ENCODE assay signal across 8 mouse cellular contexts in the genomic region with DNA sequence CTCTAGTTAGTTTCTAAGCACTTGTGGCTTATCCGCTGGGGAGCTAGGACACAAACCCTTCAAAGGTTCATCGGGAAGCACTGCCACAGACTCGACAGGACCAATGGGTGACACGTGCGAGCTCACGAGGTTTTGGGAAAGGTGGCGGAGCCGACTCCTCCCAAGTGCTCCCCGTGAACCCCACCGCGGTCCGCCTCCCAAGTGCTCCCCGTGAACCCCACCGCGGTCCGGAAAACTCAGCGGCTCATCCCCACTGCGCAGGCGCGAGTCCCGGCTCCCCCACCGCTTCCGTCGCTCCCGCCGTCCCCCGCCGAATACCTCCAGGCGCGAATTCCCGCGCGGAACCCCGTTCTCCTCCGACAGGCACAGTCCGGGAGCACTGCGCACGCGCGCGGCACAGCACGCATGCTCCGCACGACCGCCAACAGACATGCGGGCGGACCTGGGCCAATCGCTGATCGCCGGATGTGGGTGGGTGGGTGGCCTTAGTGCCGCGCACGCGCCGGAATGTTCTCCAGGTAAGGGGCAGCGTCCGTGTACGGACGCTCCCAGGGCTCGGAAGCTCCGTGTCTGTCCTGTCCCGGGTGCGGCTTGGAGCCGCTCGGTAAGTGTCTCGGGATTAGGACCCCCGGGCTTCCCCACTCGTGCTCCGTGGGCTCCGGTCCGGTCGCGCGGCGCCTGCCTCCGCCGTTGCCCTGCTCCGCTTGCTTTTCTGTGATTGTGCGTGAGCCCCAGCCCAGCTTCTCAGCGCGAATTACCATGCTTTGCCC. TPM values are rescaled to one million over a fixed set of nuclear protein-coding genes. Genes with fewer than 3 reads are reported as not detected.
A peak's percentile ranks its signal among the peaks of the same experiment; 100 is the strongest.
DNase-seq lines count a peak whose midpoint lies in the region; ATAC-seq and TF ChIP-seq lines count a peak whose summit lies in the region.

A gene (minus strand): TSS at position 403 of the 770 bp plus-strand sequence.
A gene (plus strand): TSS at position 488 of the 770 bp plus-strand sequence.

- peaks cover 22% of the 10 kb centered on the region for H3K4me1 ChIP-seq in forebrain, embryonic 10.5 days
- H3K4me1 ChIP-seq in heart, embryonic 15.5 days (replicated peaks): peaks cover 9% of the 10 kb centered on the region
- H3K4me1 ChIP-seq in liver, embryonic 14.5 days (replicated peaks; ENCODE audit: control insufficient read depth in 2 of 2, insufficient read depth in 2 of 2, low read length in 1 of 2): peaks cover 6 to 7% of the 10 kb centered on the region in 2 experiments; a peak in 3 of 4 replicates
- H3K4me1 ChIP-seq in neural tube, embryonic 11.5 days (ENCODE audit: control insufficient read depth, insufficient read depth, low read length): 0 out of 2 replicates have a peak, but pooled peaks cover 2% of the 10 kb centered on the region
- H3K4me1 ChIP-seq in stomach, postnatal 0 days (replicated peaks; ENCODE audit: control insufficient read depth, insufficient read depth): 0 out of 2 replicates have a peak, but pooled peaks cover 3% of the 10 kb centered on the region

- no peak for TF ChIP-seq CTCF in liver, embryonic 14.5 days (IDR thresholded peaks at IDR 0.05; ENCODE audit: low read depth)
- no peak for TF ChIP-seq CTCF in stomach, postnatal 0 days (IDR thresholded peaks at IDR 0.05; ENCODE audit: low read depth)

- H3K9ac ChIP-seq in heart, embryonic 15.5 days: peak within 1 kb of the TSS; percentile 89
- peak within 1 kb of the TSS; percentile 79 for H3K9ac ChIP-seq in liver, embryonic 14.5 days (replicated peaks)
- peak within 1 kb of the TSS; percentile 68 for H3K9ac ChIP-seq in neural tube, embryonic 11.5 days (ENCODE audit: low read length)
- H3K9ac ChIP-seq in stomach, postnatal 0 days (ENCODE audit: low read length): peak within 1 kb of the TSS; percentile 84

- TF ChIP-seq EP300 in liver, embryonic 14.5 days (IDR thresholded peaks at IDR 0.05; ENCODE audit: low read depth): peak; percentile 21; the same call in 1 of the 2 replicates
- no peak for TF ChIP-seq EP300 in stomach, postnatal 0 days (optimal IDR thresholded peaks at IDR 0.05)

- WGBS in forebrain, embryonic 10.5 days: under 1% methylated on average over 81 of the region's 81 CpGs
- WGBS in heart, embryonic 15.5 days: under 1% methylated on average over 81 of the region's 81 CpGs
- WGBS in liver, embryonic 14.5 days (ENCODE audit: insufficient replicate concordance): under 1% methylated on average over 78 of the region's 81 CpGs
- WGBS in neural tube, embryonic 11.5 days: under 1% methylated on average over 77 of the region's 81 CpGs
- under 1% methylated on average over 80 of the region's 81 CpGs for WGBS in stomach, postnatal 0 days

- peak; percentile 89 to 93 for DNase-seq in CD8-positive naive resting alpha-beta T cell, adult 2 months (ENCODE audit: low read depth in 2 of 2, low spot score in 2 of 2)
- DNase-seq in c-Kit-positive CD71-negative TER-119-negative erythroid progenitor cells, embryonic 14.5 days (ENCODE audit: low read depth): peak; percentile 88
- DNase-seq in forebrain, embryonic 10.5 days (ENCODE audit: extremely low spot score, low spot score): peak; percentile 98
- DNase-seq in kidney, postnatal 25 days: peak; percentile 99 to 100
- DNase-seq in liver, embryonic 14.5 days (ENCODE audit: low read depth in 3 of 3, low spot score in 3 of 3): peak; percentile 80 to 81 (median 81)
- DNase-seq in neural tube, embryonic 11.5 days (ENCODE audit: low spot score): peak; percentile 99
- peak; percentile 98 for DNase-seq in stomach, postnatal 0 days (ENCODE audit: low spot score)

- H3K27ac ChIP-seq in forebrain, embryonic 10.5 days: peak within 1 kb of the TSS; percentile 91
- H3K27ac ChIP-seq in heart, embryonic 15.5 days: peak within 1 kb of the TSS; percentile 87
- H3K27ac ChIP-seq in liver, embryonic 14.5 days: peak within 1 kb of the TSS; percentile 46
- H3K27ac ChIP-seq in neural tube, embryonic 11.5 days (ENCODE audit: low read depth, low read length): 0 out of 2 replicates have a peak within 1 kb of the TSS, but pooled peaks have one; percentile 21
- H3K27ac ChIP-seq in stomach, postnatal 0 days (replicated peaks): peak within 1 kb of the TSS; percentile 83

- peak; percentile 99 for ATAC-seq in heart, embryonic 15.5 days (replicated peaks; ENCODE audit: insufficient number of reproducible peaks, insufficient read depth, low FRiP score, low read depth)
- peak; percentile 100 for ATAC-seq in liver, embryonic 14.5 days (ENCODE audit: insufficient read depth)
- ATAC-seq in neural tube, embryonic 11.5 days (ENCODE audit: insufficient read depth, low FRiP score, low TSS enrichment): peak; percentile 99
- peak; percentile 99 for ATAC-seq in stomach, postnatal 0 days (ENCODE audit: low FRiP score, low TSS enrichment)

- H3K36me3 ChIP-seq in forebrain, embryonic 10.5 days (replicated peaks): peaks cover 65% of the 10 kb centered on the region
- H3K36me3 ChIP-seq in heart, embryonic 15.5 days: peaks cover 36% of the 10 kb centered on the region
- peaks cover 21% of the 10 kb centered on the region for H3K36me3 ChIP-seq in liver, embryonic 14.5 days (replicated peaks; ENCODE audit: control insufficient read depth, insufficient read depth, low read depth)
- H3K36me3 ChIP-seq in neural tube, embryonic 11.5 days (ENCODE audit: control insufficient read depth, insufficient read depth, low read length): peaks cover 8% of the 10 kb centered on the region; the same call in 1 of the 2 replicates
- peaks cover 16% of the 10 kb centered on the region; the same call in 1 of the 2 replicates for H3K36me3 ChIP-seq in stomach, postnatal 0 days (ENCODE audit: control insufficient read depth, insufficient read depth, low read length)

- H3K4me3 ChIP-seq in forebrain, embryonic 10.5 days: peak within 1 kb of the TSS; percentile 71
- H3K4me3 ChIP-seq in heart, embryonic 15.5 days: peak within 1 kb of the TSS; percentile 98
- peak within 1 kb of the TSS; percentile 79 to 86 for H3K4me3 ChIP-seq in liver, embryonic 14.5 days (ENCODE audit: insufficient read depth in 1 of 2, low read depth in 2 of 2, low read length in 2 of 2)
- H3K4me3 ChIP-seq in neural tube, embryonic 11.5 days (ENCODE audit: low read depth, low read length): peak within 1 kb of the TSS; percentile 72
- H3K4me3 ChIP-seq in stomach, postnatal 0 days (ENCODE audit: low read depth, low read length): peak within 1 kb of the TSS; percentile 89

- H3K4me2 ChIP-seq in heart, embryonic 15.5 days: peak within 1 kb of the TSS; percentile 89
- peak within 1 kb of the TSS; percentile 87 for H3K4me2 ChIP-seq in liver, embryonic 14.5 days (ENCODE audit: low read depth)
- H3K4me2 ChIP-seq in neural tube, embryonic 11.5 days (ENCODE audit: low read depth): peak within 1 kb of the TSS; percentile 52
- H3K4me2 ChIP-seq in stomach, postnatal 0 days (replicated peaks; ENCODE audit: low read depth): peak within 1 kb of the TSS; percentile 76

- H3K9me3 ChIP-seq in forebrain, embryonic 10.5 days: no peaks in the 10 kb centered on the region
- H3K9me3 ChIP-seq in heart, embryonic 15.5 days (replicated peaks): no peaks in the 10 kb centered on the region
- no peaks in the 10 kb centered on the region for H3K9me3 ChIP-seq in liver, embryonic 14.5 days (ENCODE audit: control insufficient read depth, low read length)
- H3K9me3 ChIP-seq in neural tube, embryonic 11.5 days (ENCODE audit: control insufficient read depth, low read length): no peaks in the 10 kb centered on the region
- H3K9me3 ChIP-seq in stomach, postnatal 0 days (ENCODE audit: control insufficient read depth, low read length): no peaks in the 10 kb centered on the region

- H3K27me3 ChIP-seq in forebrain, embryonic 10.5 days (ENCODE audit: poor library complexity, severe bottlenecking): no peaks in the 10 kb centered on the region
- no peaks in the 10 kb centered on the region for H3K27me3 ChIP-seq in heart, embryonic 15.5 days
- H3K27me3 ChIP-seq in liver, embryonic 14.5 days (ENCODE audit: control insufficient read depth, insufficient read depth, low read length): no peaks in the 10 kb centered on the region
- no peaks in the 10 kb centered on the region for H3K27me3 ChIP-seq in neural tube, embryonic 11.5 days (ENCODE audit: control insufficient read depth, insufficient read depth, low read length)
- no peaks in the 10 kb centered on the region for H3K27me3 ChIP-seq in stomach, postnatal 0 days (ENCODE audit: control insufficient read depth, insufficient read depth, low read length)

RNA-seq across cellular contexts. Expression of the first gene that starts in this region (rescaled TPM):
- polyA plus RNA-seq in forebrain, embryonic 10.5 days (2016; fragmentation: Nextera tagmentation; extraction: Ambion mirVana): 23.5 and 26.9 TPM in 2 replicates
- polyA plus RNA-seq in heart, embryonic 15.5 days (2015; fragmentation: Nextera tagmentation; extraction: Ambion mirVana): 17.7 and 20.0 TPM in 2 replicates
- 6.1 and 7.8 TPM in 2 replicates for polyA plus RNA-seq in liver, embryonic 14.5 days (2012; rRNA removed)
- 8.1 and 9.8 TPM in 2 replicates for polyA plus RNA-seq in liver, embryonic 14.5 days (2014; fragmentation: Nextera tagmentation; extraction: Ambion mirVana)
- polyA plus RNA-seq in neural tube, embryonic 11.5 days (2014; fragmentation: Nextera tagmentation; extraction: Ambion mirVana): 16.9 and 21.3 TPM in 2 replicates
- polyA plus RNA-seq in stomach, postnatal 0 days (2015; fragmentation: Nextera tagmentation; extraction: Ambion mirVana): 8.8 and 9.3 TPM in 2 replicates

RNA-seq across cellular contexts. Expression of the second gene that starts in this region (rescaled TPM):
- polyA plus RNA-seq in forebrain, embryonic 10.5 days (2016; fragmentation: Nextera tagmentation; extraction: Ambion mirVana): 54.5 and 55.3 TPM in 2 replicates
- polyA plus RNA-seq in heart, embryonic 15.5 days (2015; fragmentation: Nextera tagmentation; extraction: Ambion mirVana): 16.7 and 20.5 TPM in 2 replicates
- 5.7 and 7.3 TPM in 2 replicates for polyA plus RNA-seq in liver, embryonic 14.5 days (2012; rRNA removed)
- 13.6 and 16.6 TPM in 2 replicates for polyA plus RNA-seq in liver, embryonic 14.5 days (2014; fragmentation: Nextera tagmentation; extraction: Ambion mirVana)
- 36.7 and 37.3 TPM in 2 replicates for polyA plus RNA-seq in neural tube, embryonic 11.5 days (2014; fragmentation: Nextera tagmentation; extraction: Ambion mirVana)
- polyA plus RNA-seq in stomach, postnatal 0 days (2015; fragmentation: Nextera tagmentation; extraction: Ambion mirVana): 19.9 and 21.8 TPM in 2 replicates

Comparison
In these comparisons a context has a peak if more than half of its experiments do, and no peak if none do; other contexts are left out.
1. Peak in every context shown above with its lines: DNase-seq, ATAC-seq, H3K4me3 ChIP-seq and H3K27ac ChIP-seq.
2. H3K27ac ChIP-seq: peak in every context shown above with its lines; median percentile 91 in forebrain, embryonic 10.5 days; 87 in heart, embryonic 15.5 days; 83 in stomach, postnatal 0 days; 46 in liver, embryonic 14.5 days; 21 in neural tube, embryonic 11.5 days.